Mouse (Mus musculus): Measurements from ENCODE around the gene S100a16.

Gene S100a16

GRCm38 (mm10) chr3:90583893-90584292, 46.8 kb downstream of the S100a16 start:
- DNase-seq (ENCODE audit: extremely low spot score, low read depth, low spot score), result no peak

GRCm38 (mm10) chr3:90585595-90585994, 48.5 kb downstream of the S100a16 start:
- DNase-seq (ENCODE audit: extremely low spot score, low read depth, low spot score), result peak; percentile 42

- DNase-seq (ENCODE audit: extremely low spot score, low read depth, low spot score), result no peak
Observed at GRCm38 (mm10) chr3:90586016-90586643, 49.1 kb downstream of the S100a16 start.

GRCm38 (mm10) chr3:90586906-90587305, 49.9 kb downstream of the S100a16 start:
- no peak for DNase-seq (ENCODE audit: extremely low spot score, low read depth, low spot score)

- no peak for DNase-seq (ENCODE audit: extremely low spot score, low read depth, low spot score)
Observed at GRCm38 (mm10) chr3:90587361-90588101, 50.5 kb downstream of the S100a16 start.

GRCm38 (mm10) chr3:90589390-90589789, 52.3 kb downstream of the S100a16 start:
- DNase-seq (ENCODE audit: extremely low spot score, low read depth, low spot score), result no peak

GRCm38 (mm10) chr3:90589947-90590346, 52.9 kb downstream of the S100a16 start, which contains the start of gene S100a2:
Gene S100a2 (plus strand): TSS chr3:90590247.
- DNase-seq (ENCODE audit: extremely low spot score, low read depth, low spot score), result no peak

Data from hindlimb bud, embryonic 11.5 days (tissue).